Mouse (Mus musculus) layer of hippocampus, postnatal 10 days (tissue): Measurements from ENCODE around the gene Nsd2. TPM values are rescaled to one million over a fixed set of nuclear protein-coding genes. Genes with fewer than 3 reads are reported as not detected.
"Not testable (repeated sequence)": the region's sequence is repeated elsewhere in the genome, so short reads cannot be mapped to it uniquely, and the experiment has no call there.

Experiments
- DNase-seq, 2 experiments: peaks; one replicate each; pipeline ENCODE4 v3.0.0; 2021; ENCODE audit warnings: low spot score in 2 of 2
- total RNA-seq, 2 experiments: library from RNA; stranded (reverse); gene quantifications; 2 replicates each; pipeline ENCODE4 v1.2.3; 2021

Gene Nsd2
- total RNA-seq, 2 experiments from 2014 or later = 131 to 143 TPM

- DNase-seq = no peak
These were observed 22.0 kb downstream of the Nsd2 start for GRCm38 (mm10) chr5:33842549-33842948.

GRCm38 (mm10) chr5:33851466-33851865 lies 30.9 kb downstream of the Nsd2 start:
- DNase-seq = no peak

- no peak for DNase-seq
These were observed 32.6 kb downstream of the Nsd2 start for GRCm38 (mm10) chr5:33853086-33853485.

- DNase-seq = no peak
These were observed 33.5 kb downstream of the Nsd2 start for GRCm38 (mm10) chr5:33854019-33854418.

- no peak for DNase-seq
These were observed 37.2 kb downstream of the Nsd2 start for GRCm38 (mm10) chr5:33857693-33858092.

- no peak for DNase-seq
These were observed 54.9 kb downstream of the Nsd2 start for GRCm38 (mm10) chr5:33875472-33875871.

GRCm38 (mm10) chr5:33881118-33881517 lies 60.6 kb downstream of the Nsd2 start:
- no peak for DNase-seq

- no peak for DNase-seq
These were observed 72.9 kb downstream of the Nsd2 start for GRCm38 (mm10) chr5:33893406-33893805.

GRCm38 (mm10) chr5:33895116-33895515 lies 74.6 kb downstream of the Nsd2 start:
- DNase-seq = no peak

- no peak for DNase-seq
These were observed 76.6 kb downstream of the Nsd2 start for GRCm38 (mm10) chr5:33897158-33897557.

GRCm38 (mm10) chr5:33898671-33899070 lies 78.1 kb downstream of the Nsd2 start:
- no peak for DNase-seq

- no peak for DNase-seq
These were observed 78.7 kb downstream of the Nsd2 start for GRCm38 (mm10) chr5:33899245-33899644.

GRCm38 (mm10) chr5:33900101-33900500 lies 79.6 kb downstream of the Nsd2 start:
- DNase-seq = no peak

- no peak for DNase-seq
These were observed 80.3 kb downstream of the Nsd2 start for GRCm38 (mm10) chr5:33900701-33901263.

GRCm38 (mm10) chr5:33901278-33901677 lies 80.8 kb downstream of the Nsd2 start:
- DNase-seq = no peak

- no peak for DNase-seq
These were observed 82.2 kb downstream of the Nsd2 start for GRCm38 (mm10) chr5:33902696-33903095.

GRCm38 (mm10) chr5:33903176-33903575 lies 82.7 kb downstream of the Nsd2 start:
- no peak for DNase-seq

- DNase-seq = not testable (repeated sequence)
These were observed 94.5 kb downstream of the Nsd2 start for GRCm38 (mm10) chr5:33915031-33915430.

GRCm38 (mm10) chr5:33916616-33917015 lies 96.1 kb downstream of the Nsd2 start:
- DNase-seq = not testable (repeated sequence)

GRCm38 (mm10) chr5:33919466-33919865 lies 98.9 kb downstream of the Nsd2 start:
- DNase-seq = no peak

GRCm38 (mm10) chr5:33920037-33920436 lies 99.5 kb downstream of the Nsd2 start:
- DNase-seq = no peak

- no peak for DNase-seq
These were observed 100.4 kb downstream of the Nsd2 start for GRCm38 (mm10) chr5:33920924-33921323.

GRCm38 (mm10) chr5:33921486-33922235 lies 101.1 kb downstream of the Nsd2 start:
- no peak for DNase-seq
